9 mouse cellular contexts compared by ENCODE assay signal in genomic region chr13:37325504-37325903, GRCm38 (mm10). TPM values are rescaled to one million over a fixed set of nuclear protein-coding genes. Genes with fewer than 3 reads are reported as not detected.
A peak's percentile ranks its signal among the peaks of the same experiment; 100 is the strongest.
DNase-seq lines count a peak whose midpoint lies in the region; ATAC-seq and TF ChIP-seq lines count a peak whose summit lies in the region.
"Had no signal": no experiment of that assay in that cellular context is flagged by ENCODE, and none has a peak within 500 bp of the region (broad histone marks: within the 10 kb centered on the region; RNA-seq: fewer than 3 reads in every experiment).

No protein-coding gene starts in this region.

- H3K9ac ChIP-seq in forebrain, embryonic 11.5 days (ENCODE audit: low read length): no peak overlapping the region
- H3K9ac ChIP-seq in forebrain, embryonic 15.5 days (replicated peaks): no peak overlapping the region
- no peak overlapping the region for H3K9ac ChIP-seq in embryonic facial prominence, embryonic 14.5 days (ENCODE audit: low read depth, low read length)
- H3K9ac ChIP-seq: hindbrain, embryonic 15.5 days had no signal

- no peak for TF ChIP-seq POLR2A in bone marrow, adult 2 months (IDR thresholded peaks at IDR 0.05; ENCODE audit: borderline replicate concordance, control insufficient read depth, low read depth, low read length)

- H3K4me3 ChIP-seq in forebrain, embryonic 11.5 days (ENCODE audit: low read depth, low read length): no peak overlapping the region
- H3K4me3 ChIP-seq in forebrain, embryonic 15.5 days: no peak overlapping the region
- H3K4me3 ChIP-seq in bone marrow, adult 2 months (replicated peaks; ENCODE audit: control insufficient read depth, low read depth, low read length): no peak overlapping the region
- no peak overlapping the region for H3K4me3 ChIP-seq in embryonic facial prominence, embryonic 14.5 days (ENCODE audit: low read depth, low read length)
- H3K4me3 ChIP-seq: hindbrain, embryonic 15.5 days had no signal

- no peak for ATAC-seq in forebrain, embryonic 11.5 days (replicated peaks; ENCODE audit: low FRiP score)
- no peak for ATAC-seq in forebrain, embryonic 15.5 days (replicated peaks)
- peak; percentile 96 for ATAC-seq in CD4-positive, CD25-positive, alpha-beta regulatory T cell, adult 4 months
- ATAC-seq in embryonic facial prominence, embryonic 14.5 days (ENCODE audit: low read depth): no peak

- no peak overlapping the region for H3K27ac ChIP-seq in forebrain, embryonic 11.5 days (ENCODE audit: low read depth, low read length)
- no peak overlapping the region for H3K27ac ChIP-seq in forebrain, embryonic 15.5 days (replicated peaks)
- H3K27ac ChIP-seq in bone marrow, adult 2 months (ENCODE audit: control insufficient read depth, insufficient read depth, low read depth, low read length, poor library complexity): no peak overlapping the region
- H3K27ac ChIP-seq in embryonic facial prominence, embryonic 14.5 days (replicated peaks; ENCODE audit: low read depth, low read length): no peak overlapping the region
- H3K27ac ChIP-seq: hindbrain, embryonic 15.5 days had no signal

- H3K4me2 ChIP-seq in forebrain, embryonic 11.5 days (ENCODE audit: low read depth, low read length, severe bottlenecking): no peak overlapping the region
- H3K4me2 ChIP-seq in forebrain, embryonic 15.5 days (replicated peaks): no peak overlapping the region
- H3K4me2 ChIP-seq in embryonic facial prominence, embryonic 14.5 days (ENCODE audit: low read depth, low read length): no peak overlapping the region
- H3K4me2 ChIP-seq: hindbrain, embryonic 15.5 days had no signal

- peak; percentile 70 for DNase-seq in forebrain, embryonic 11.5 days (ENCODE audit: low spot score)
- DNase-seq in embryonic facial prominence, embryonic 14.5 days (ENCODE audit: low spot score): peak; percentile 26
- DNase-seq in kidney, postnatal 4 days: peak; percentile 72 to 74
- DNase-seq in lung, postnatal 10 days: peak; percentile 74
- DNase-seq in spleen, postnatal 36 days (ENCODE audit: low spot score in 2 of 2): peak; percentile 62 to 66

- no peaks in the 10 kb centered on the region for H3K9me3 ChIP-seq in forebrain, embryonic 11.5 days (ENCODE audit: control insufficient read depth, low read length)
- no peaks in the 10 kb centered on the region for H3K9me3 ChIP-seq in forebrain, embryonic 15.5 days
- no peaks in the 10 kb centered on the region for H3K9me3 ChIP-seq in embryonic facial prominence, embryonic 14.5 days (ENCODE audit: control insufficient read depth, low read length)
- H3K9me3 ChIP-seq: hindbrain, embryonic 15.5 days had no signal

- no peaks in the 10 kb centered on the region for H3K36me3 ChIP-seq in forebrain, embryonic 11.5 days (ENCODE audit: control insufficient read depth, insufficient read depth, low read length)
- no peaks in the 10 kb centered on the region for H3K36me3 ChIP-seq in forebrain, embryonic 15.5 days
- H3K36me3 ChIP-seq in embryonic facial prominence, embryonic 14.5 days (ENCODE audit: control insufficient read depth, insufficient read depth, low read length): no peaks in the 10 kb centered on the region
- H3K36me3 ChIP-seq: hindbrain, embryonic 15.5 days had no signal

- no peaks in the 10 kb centered on the region for H3K27me3 ChIP-seq in forebrain, embryonic 11.5 days (ENCODE audit: control insufficient read depth, insufficient read depth, low read length)
- H3K27me3 ChIP-seq in forebrain, embryonic 15.5 days: no peaks in the 10 kb centered on the region
- H3K27me3 ChIP-seq in embryonic facial prominence, embryonic 14.5 days (replicated peaks; ENCODE audit: control insufficient read depth, insufficient read depth, low read length): no peaks in the 10 kb centered on the region
- H3K27me3 ChIP-seq: hindbrain, embryonic 15.5 days had no signal

- H3K4me1 ChIP-seq in forebrain, embryonic 11.5 days (replicated peaks; ENCODE audit: control insufficient read depth, insufficient read depth, low read length): no peaks in the 10 kb centered on the region
- no peaks in the 10 kb centered on the region for H3K4me1 ChIP-seq in forebrain, embryonic 15.5 days
- H3K4me1 ChIP-seq in bone marrow, adult 2 months (ENCODE audit: control insufficient read depth, insufficient read depth, low read length): no peaks in the 10 kb centered on the region
- no peaks in the 10 kb centered on the region for H3K4me1 ChIP-seq in embryonic facial prominence, embryonic 14.5 days (ENCODE audit: control insufficient read depth, insufficient read depth, low read length)
- H3K4me1 ChIP-seq: hindbrain, embryonic 15.5 days had no signal

- TF ChIP-seq CTCF in bone marrow, adult 2 months (IDR thresholded peaks at IDR 0.05; ENCODE audit: control insufficient read depth, insufficient read depth, low read length): peak; percentile 76

- WGBS in forebrain, embryonic 11.5 days: 95% methylated on average over 3 of the region's 3 CpGs
- WGBS in forebrain, embryonic 15.5 days: 89% methylated on average over 3 of the region's 3 CpGs
- WGBS in bone marrow, adult 2 months: 75% methylated on average over 3 of the region's 3 CpGs
- 92% methylated on average over 3 of the region's 3 CpGs for WGBS in embryonic facial prominence, embryonic 14.5 days

RNA-seq across cellular contexts. Expression of gene Ly86, which starts 19.5 kb away (rescaled TPM):
- polyA plus RNA-seq in forebrain, embryonic 11.5 days (2014; fragmentation: Nextera tagmentation; extraction: Ambion mirVana): 3.5 and 4.0 TPM in 2 replicates
- polyA plus RNA-seq in forebrain, embryonic 15.5 days (2015; fragmentation: Nextera tagmentation; extraction: Ambion mirVana): 5.5 and 6.0 TPM in 2 replicates
- 10 to 100 TPM in 1 of 2 experiments, 1 to 10 TPM in 1; 2.6 to 10.2 TPM for polyA plus RNA-seq in CD4-positive, CD25-positive, alpha-beta regulatory T cell, adult 4 months (2017; shearing (Covaris generic))
- 10.7 and 18.8 TPM in 2 replicates for polyA plus RNA-seq in bone marrow, adult 2 months (2011; ENCODE audit: insufficient read depth, insufficient read length, low replicate concordance, missing spikeins)
- 16.8 and 18.8 TPM in 2 replicates for polyA plus RNA-seq in embryonic facial prominence, embryonic 14.5 days (2014; fragmentation: Nextera tagmentation; extraction: Ambion mirVana)
